Mouse (Mus musculus): ENCODE data around the gene Timm8a2. TPM values are rescaled to one million over a fixed set of nuclear protein-coding genes. Genes with fewer than 3 reads are reported as not detected.

Gene Timm8a2
- polyA plus RNA-seq, 1 experiment from 2014 or later: not detected

DNA sequence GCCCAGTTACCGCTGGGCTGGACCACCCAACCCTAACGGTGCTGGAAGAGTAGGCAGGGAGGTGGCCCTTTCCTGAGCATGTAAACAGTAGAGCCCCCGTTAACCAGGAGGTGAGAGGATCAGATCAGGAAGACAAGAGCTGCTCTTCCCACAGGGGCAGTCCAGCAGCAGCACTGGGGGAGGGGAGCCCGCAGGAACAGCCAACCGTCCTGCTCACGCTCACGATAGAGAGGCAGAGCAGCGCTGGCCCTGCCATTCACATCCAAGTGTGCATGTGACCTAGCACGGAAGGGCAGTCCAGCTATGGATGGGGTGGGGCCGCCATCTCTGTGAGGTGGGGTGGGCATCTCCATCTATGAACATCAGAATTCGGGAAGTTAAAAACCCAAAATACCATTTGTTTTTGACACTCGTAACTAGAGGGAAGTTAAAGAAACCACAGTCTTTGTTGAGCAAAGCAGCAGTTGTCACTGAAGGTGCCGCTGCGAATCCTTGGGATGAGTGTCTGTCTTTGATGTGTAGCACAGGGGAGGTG is 21.0 kb upstream of the Timm8a2 start:
- Histone ChIP-seq H3K27ac (no peak overlapping the region), H3K36me3 (peaks cover 54% of the 10 kb centered on the region), H3K27me3 (ENCODE audit: insufficient read depth, poor library complexity, severe bottlenecking) (no peaks in the 10 kb centered on the region), H3K9me3 (no peaks in the 10 kb centered on the region), H3K4me1 (replicated peaks) (0 out of 2 replicates have a peak, but pooled peaks cover 4% of the 10 kb centered on the region), H3K4me3 (no peak overlapping the region)
- 88% methylated on average over 14 of the region's 14 CpGs for WGBS
- no peak for DNase-seq (ENCODE audit: low spot score)

DNA sequence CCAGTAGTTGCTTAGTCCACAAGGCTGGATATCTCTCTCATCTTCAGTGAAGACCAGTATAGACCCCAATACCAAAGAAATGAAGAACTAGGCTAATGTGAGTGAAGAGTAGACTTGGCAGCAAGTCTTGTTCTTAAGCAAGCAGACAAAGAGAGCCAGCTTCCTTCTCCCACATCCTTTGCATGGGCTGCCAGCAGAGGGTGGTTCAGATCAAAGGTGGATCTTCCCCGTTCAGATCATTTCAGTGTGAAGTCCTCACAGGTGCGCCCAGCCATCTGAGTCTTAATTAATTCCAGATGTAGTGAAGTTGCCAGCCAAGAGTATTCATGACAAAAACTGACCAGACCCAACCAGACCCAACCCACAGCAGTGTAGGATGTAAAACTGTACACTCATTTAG is 16.5 kb upstream of the Timm8a2 start:
- Histone ChIP-seq H3K4me1 (replicated peaks) (0 out of 2 replicates have a peak, but pooled peaks cover under 1% of the 10 kb centered on the region), H3K36me3 (peaks cover 54% of the 10 kb centered on the region), H3K9me3 (no peaks in the 10 kb centered on the region), H3K4me3 (no peak overlapping the region), H3K27me3 (ENCODE audit: insufficient read depth, poor library complexity, severe bottlenecking) (no peaks in the 10 kb centered on the region), H3K27ac (no peak overlapping the region)
- WGBS: 75% methylated on average over 2 of the region's 2 CpGs
- DNase-seq (ENCODE audit: low spot score): no peak

DNA sequence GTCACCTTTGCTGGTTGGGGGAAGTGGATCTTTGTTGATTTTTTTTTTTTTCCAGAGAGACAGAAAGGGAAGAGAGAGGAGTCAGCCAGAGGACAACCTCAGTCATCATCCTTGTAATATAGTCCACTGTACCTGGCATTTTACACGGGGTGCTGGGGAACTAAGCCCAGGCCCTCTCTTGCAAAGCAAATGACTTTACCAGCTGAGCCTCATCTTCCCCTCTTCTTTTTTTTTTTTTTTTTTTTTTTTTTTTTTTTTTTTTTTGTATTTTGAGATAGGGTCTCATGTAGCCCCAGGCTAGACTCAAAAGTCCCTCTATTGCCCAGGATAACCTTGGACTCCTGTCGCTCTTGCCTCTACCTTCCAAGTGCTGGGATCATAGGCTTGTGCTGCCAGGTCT is 15.1 kb upstream of the Timm8a2 start:
- H3K4me3 ChIP-seq: no peak overlapping the region
- H3K36me3 ChIP-seq: peaks cover 48% of the 10 kb centered on the region
- WGBS: 90% methylated on average over 2 of the region's 2 CpGs
- no peaks in the 10 kb centered on the region for H3K9me3 ChIP-seq
- H3K4me1 ChIP-seq (replicated peaks): no peaks in the 10 kb centered on the region
- H3K27ac ChIP-seq: no peak overlapping the region
- DNase-seq (ENCODE audit: low spot score): no peak
- H3K27me3 ChIP-seq (ENCODE audit: insufficient read depth, poor library complexity, severe bottlenecking): no peaks in the 10 kb centered on the region

DNA sequence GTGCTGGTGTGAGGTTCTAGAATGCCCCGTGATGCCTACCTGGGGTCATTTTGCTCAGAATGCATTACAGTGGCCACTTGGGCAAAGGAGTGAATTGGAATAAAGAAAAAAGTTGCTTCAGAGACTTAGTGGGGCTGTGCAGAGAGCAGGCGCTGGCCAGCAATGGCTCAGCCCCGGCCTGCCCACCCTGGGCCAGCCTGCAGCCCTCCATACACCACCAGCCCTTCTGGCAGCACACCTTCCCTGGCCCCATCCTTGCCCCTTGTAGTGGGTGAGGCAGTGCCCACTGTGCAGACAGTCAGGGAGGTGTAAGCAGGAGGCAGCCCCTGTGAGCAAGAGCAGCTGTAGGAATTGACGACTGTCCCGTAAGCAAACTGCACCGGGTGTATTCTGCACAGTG is 13.9 kb upstream of the Timm8a2 start:
- Histone ChIP-seq H3K27ac (no peak overlapping the region), H3K27me3 (ENCODE audit: insufficient read depth, poor library complexity, severe bottlenecking) (no peaks in the 10 kb centered on the region), H3K4me3 (no peak overlapping the region), H3K36me3 (peaks cover 42% of the 10 kb centered on the region), H3K9me3 (no peaks in the 10 kb centered on the region), H3K4me1 (replicated peaks) (no peaks in the 10 kb centered on the region)
- no peak for DNase-seq (ENCODE audit: low spot score)
- 95% methylated on average over 6 of the region's 6 CpGs for WGBS

DNA sequence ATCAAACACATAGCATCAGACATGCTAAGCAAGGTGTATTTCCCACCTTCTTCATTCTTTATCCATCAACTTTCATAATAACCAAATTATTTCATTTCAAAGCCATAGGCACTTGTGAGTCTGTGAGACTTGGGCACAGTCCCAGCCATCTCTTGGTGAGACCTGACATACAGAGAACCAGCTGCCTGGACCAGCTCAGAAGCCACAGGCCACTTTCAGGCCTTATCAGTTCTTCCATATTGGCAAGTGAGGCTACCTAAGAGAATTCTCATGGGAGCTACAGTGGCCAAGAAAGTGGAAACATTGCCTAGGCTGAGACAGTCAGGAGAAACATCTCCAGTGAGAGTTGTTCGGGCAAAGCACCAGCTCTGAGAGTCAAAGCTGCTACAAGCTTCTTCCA is 11.4 kb upstream of the Timm8a2 start:
- no peaks in the 10 kb centered on the region for H3K9me3 ChIP-seq
- H3K4me3 ChIP-seq: no peak overlapping the region
- no peak for DNase-seq (ENCODE audit: low spot score)
- H3K36me3 ChIP-seq: peaks cover 39% of the 10 kb centered on the region
- no peak overlapping the region for H3K27ac ChIP-seq
- H3K27me3 ChIP-seq (ENCODE audit: insufficient read depth, poor library complexity, severe bottlenecking): no peaks in the 10 kb centered on the region
- 88% methylated on average over 1 of the region's 1 CpGs for WGBS
- no peaks in the 10 kb centered on the region for H3K4me1 ChIP-seq (replicated peaks)

DNA sequence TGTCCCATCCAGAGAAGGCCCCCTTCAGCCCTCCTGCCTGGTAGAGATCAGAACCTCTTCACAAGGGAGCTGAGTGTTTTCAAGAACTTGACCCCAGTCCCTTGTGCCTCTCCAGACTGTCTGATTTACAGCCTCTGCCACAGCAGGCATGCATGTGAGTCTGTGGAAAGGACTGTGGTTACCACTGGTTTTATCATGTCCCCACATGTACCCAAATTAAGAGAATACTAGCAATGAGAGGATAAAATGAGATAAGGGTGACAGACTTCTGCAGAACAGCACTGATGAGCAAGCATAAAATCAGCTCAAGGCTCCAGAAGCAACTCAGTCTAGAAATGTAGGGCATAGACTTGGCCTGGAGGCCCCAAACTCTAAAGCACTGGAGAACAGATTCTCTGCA is 10.5 kb upstream of the Timm8a2 start:
- H3K9me3 ChIP-seq: no peaks in the 10 kb centered on the region
- H3K27me3 ChIP-seq (ENCODE audit: insufficient read depth, poor library complexity, severe bottlenecking): no peaks in the 10 kb centered on the region
- no peaks in the 10 kb centered on the region for H3K4me1 ChIP-seq (replicated peaks)
- H3K36me3 ChIP-seq: peaks cover 36% of the 10 kb centered on the region
- no peak overlapping the region for H3K4me3 ChIP-seq
- DNase-seq (ENCODE audit: low spot score): no peak
- H3K27ac ChIP-seq: no peak overlapping the region

DNA sequence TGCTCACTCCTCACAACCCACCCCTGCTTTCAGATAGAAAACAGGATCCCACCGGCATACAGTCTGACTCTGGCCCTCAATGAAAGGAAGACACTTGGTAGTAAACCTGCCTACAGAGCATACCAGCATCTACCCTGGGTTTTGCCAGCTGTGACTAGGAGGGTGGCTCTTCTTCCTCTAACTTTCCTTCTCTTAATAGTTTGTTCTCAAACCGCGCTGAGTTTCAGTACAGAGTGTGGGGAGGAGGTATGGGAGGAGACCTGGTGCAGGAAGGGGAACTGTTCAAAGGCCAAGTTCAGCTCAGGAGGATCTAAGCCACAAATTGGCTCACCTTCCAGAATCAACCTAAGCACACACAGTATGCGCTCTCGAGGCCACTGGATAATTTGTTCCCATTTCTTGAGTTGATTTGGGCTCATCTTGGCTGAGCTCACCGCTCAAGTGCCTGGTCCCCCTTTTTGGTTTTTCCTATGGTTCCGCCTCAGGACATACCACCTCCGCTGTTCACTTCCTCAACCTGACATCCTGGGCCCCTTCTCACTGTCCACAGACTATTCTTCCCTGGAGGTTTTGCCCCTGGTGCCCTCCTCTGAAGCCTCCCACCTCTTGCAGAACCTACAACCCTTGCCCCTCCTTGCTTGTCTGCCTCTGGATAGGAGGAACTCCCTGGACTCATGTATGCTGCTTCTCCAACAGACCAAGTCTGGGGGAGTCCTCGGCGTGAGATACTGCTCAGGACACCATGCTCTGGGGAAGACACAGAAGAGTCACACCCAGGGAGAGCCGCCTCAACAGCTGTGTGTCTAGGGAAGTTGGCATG is 5.3 kb upstream of the Timm8a2 start:
- DNase-seq (ENCODE audit: low spot score): no peak
- H3K36me3 ChIP-seq: no peaks in the 10 kb centered on the region
- no peaks in the 10 kb centered on the region for H3K27me3 ChIP-seq (ENCODE audit: insufficient read depth, poor library complexity, severe bottlenecking)
- no peaks in the 10 kb centered on the region for H3K9me3 ChIP-seq
- H3K4me1 ChIP-seq (replicated peaks): no peaks in the 10 kb centered on the region
- no peak overlapping the region for H3K4me3 ChIP-seq
- H3K27ac ChIP-seq: no peak overlapping the region
- WGBS: 90% methylated on average over 11 of the region's 11 CpGs

DNA sequence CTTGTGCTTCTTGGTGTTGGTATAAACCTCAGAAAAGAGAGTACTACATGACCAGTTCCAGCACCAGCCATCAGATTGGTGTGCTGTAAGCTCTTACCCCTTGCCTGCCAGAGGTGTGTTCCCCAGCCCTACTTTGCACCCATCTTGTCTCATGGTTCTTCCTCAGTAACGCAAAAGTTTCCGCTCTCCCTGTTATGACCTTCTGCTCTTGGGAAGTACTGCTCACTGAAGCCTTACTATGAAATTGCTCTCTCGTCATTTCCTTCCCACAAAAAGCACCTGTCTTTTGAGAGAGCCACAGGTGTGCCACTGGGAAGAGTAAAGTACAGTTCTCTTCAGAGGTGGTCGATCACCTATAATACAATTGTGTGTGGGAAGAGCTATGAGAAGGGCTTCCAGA is 4.6 kb upstream of the Timm8a2 start:
- no peaks in the 10 kb centered on the region for H3K9me3 ChIP-seq
- DNase-seq (ENCODE audit: low spot score): no peak
- H3K36me3 ChIP-seq: no peaks in the 10 kb centered on the region
- H3K27ac ChIP-seq: no peak overlapping the region
- no peak overlapping the region for H3K4me3 ChIP-seq
- no peaks in the 10 kb centered on the region for H3K27me3 ChIP-seq (ENCODE audit: insufficient read depth, poor library complexity, severe bottlenecking)
- 90% methylated on average over 4 of the region's 4 CpGs for WGBS
- no peaks in the 10 kb centered on the region for H3K4me1 ChIP-seq (replicated peaks)

DNA sequence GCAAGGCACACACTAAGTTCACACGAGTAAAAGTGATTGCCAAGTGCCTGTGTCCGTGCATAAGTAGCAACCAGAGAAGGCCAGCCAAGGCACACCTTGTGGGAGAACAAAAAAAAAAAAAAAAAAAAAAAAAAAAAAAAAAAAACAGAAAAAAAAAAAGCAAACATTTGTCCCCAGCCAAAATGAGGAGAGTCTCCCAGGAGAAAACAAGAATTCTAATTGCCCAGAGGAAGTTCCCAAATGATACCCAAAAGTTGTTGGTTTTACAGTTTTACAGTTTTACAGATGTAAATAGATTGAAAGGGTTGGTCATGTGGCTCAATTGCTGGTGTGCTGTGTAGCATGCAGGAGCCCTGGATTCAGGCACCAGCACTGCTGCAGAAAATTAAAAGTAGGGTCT is 2.4 kb upstream of the Timm8a2 start:
- no peak for DNase-seq (ENCODE audit: low spot score)
- Histone ChIP-seq H3K36me3 (no peaks in the 10 kb centered on the region), H3K4me1 (replicated peaks) (no peaks in the 10 kb centered on the region), H3K4me3 (no peak overlapping the region), H3K9me3 (0 out of 2 replicates have a peak, but pooled peaks cover 3% of the 10 kb centered on the region), H3K27ac (no peak overlapping the region), H3K27me3 (ENCODE audit: insufficient read depth, poor library complexity, severe bottlenecking) (no peaks in the 10 kb centered on the region)
- WGBS: 83% methylated on average over 2 of the region's 2 CpGs

DNA sequence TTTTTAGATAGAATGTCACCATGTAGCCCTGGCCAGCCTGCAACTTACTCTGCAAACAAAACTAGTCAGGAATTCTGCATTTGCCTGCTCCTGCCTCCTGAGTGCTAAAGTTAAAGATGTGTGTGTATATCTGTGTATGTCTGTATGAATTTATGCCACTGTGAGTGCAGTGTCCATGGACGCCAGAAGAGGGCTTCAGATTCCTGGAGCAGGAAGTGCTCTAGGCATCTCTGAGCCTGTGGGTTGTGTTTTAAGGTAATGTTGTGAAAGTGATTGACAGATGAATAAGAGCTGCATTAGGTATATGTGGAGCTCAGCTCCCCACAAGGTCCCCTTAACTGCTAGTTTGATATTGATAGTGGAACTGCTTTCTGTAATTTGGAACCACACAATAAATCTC is 707 bp downstream of the Timm8a2 start:
- Histone ChIP-seq H3K4me3 (no peak overlapping the region), H3K27me3 (ENCODE audit: insufficient read depth, poor library complexity, severe bottlenecking) (no peaks in the 10 kb centered on the region), H3K27ac (no peak overlapping the region), H3K4me1 (replicated peaks) (no peaks in the 10 kb centered on the region), H3K36me3 (no peaks in the 10 kb centered on the region), H3K9me3 (0 out of 2 replicates have a peak, but pooled peaks cover 3% of the 10 kb centered on the region)
- no peak for DNase-seq (ENCODE audit: low spot score)
- WGBS: 79% methylated on average over 1 of the region's 1 CpGs

DNA sequence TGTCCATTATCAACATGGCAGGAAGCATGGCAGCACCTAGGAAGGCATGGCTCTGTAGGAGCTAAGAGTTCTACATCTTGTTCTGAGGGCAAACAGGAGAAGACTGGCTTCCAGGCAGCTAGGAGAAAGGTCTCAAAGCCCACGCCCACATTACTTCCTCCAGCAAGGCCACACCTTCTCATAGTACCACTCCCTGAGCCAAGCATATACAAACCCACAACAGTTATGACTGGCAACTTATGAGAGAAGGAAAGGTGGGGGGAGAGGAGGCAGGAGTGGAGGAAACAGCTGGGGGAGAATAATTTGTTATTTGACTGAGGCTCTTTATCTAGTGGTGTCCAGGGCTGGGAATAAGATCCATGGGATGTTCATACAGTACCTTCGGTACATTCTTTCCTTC is 1.4 kb downstream of the Timm8a2 start:
- Histone ChIP-seq H3K4me3 (no peak overlapping the region), H3K9me3 (0 out of 2 replicates have a peak, but pooled peaks cover 3% of the 10 kb centered on the region), H3K4me1 (replicated peaks) (no peaks in the 10 kb centered on the region), H3K27me3 (ENCODE audit: insufficient read depth, poor library complexity, severe bottlenecking) (no peaks in the 10 kb centered on the region), H3K27ac (no peak overlapping the region), H3K36me3 (no peaks in the 10 kb centered on the region)
- no peak for DNase-seq (ENCODE audit: low spot score)
- WGBS: 93% methylated on average over 2 of the region's 2 CpGs

DNA sequence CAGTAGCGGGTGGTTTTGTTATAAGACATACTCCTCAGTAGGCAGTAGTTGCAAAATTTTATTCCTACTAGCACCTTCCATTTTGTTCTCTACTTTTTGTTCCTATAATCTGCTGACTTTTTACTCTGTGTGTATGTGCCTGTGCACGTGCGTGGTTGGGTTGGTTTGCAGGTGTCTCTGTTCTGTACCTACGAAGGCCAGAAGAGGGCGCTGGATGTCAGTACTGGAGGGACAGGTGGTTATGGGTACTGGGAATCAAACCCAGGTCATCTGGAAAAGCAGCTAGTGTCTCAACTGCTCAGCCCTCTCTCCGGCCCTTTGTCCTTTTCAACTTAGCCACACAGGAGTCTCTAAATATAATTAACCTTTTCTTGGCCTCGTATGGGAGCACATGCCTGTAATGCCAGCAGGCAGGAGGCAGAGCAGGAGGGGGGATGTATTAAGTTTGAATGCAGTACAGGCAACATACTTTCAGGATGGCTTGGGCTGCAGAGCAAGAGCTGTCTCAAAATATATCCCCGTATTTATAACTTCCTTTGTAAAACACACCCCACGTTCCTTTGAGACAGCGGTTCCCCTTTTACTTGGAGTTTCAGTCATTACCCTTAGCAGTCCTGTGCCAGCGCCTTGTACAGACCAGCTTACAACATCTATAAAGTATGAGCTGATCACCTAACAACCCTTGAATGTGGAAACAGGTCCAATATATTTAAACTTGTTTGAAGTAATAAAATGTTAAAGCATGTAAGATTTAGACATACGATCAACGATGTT is 4.6 kb downstream of the Timm8a2 start:
- WGBS: 88% methylated on average over 13 of the region's 13 CpGs
- no peak overlapping the region for H3K4me3 ChIP-seq
- H3K36me3 ChIP-seq: no peaks in the 10 kb centered on the region
- no peaks in the 10 kb centered on the region for H3K27me3 ChIP-seq (ENCODE audit: insufficient read depth, poor library complexity, severe bottlenecking)
- no peaks in the 10 kb centered on the region for H3K4me1 ChIP-seq (replicated peaks)
- DNase-seq (ENCODE audit: low spot score): no peak
- H3K27ac ChIP-seq: no peak overlapping the region
- 0 out of 2 replicates have a peak, but pooled peaks cover 3% of the 10 kb centered on the region for H3K9me3 ChIP-seq

DNA sequence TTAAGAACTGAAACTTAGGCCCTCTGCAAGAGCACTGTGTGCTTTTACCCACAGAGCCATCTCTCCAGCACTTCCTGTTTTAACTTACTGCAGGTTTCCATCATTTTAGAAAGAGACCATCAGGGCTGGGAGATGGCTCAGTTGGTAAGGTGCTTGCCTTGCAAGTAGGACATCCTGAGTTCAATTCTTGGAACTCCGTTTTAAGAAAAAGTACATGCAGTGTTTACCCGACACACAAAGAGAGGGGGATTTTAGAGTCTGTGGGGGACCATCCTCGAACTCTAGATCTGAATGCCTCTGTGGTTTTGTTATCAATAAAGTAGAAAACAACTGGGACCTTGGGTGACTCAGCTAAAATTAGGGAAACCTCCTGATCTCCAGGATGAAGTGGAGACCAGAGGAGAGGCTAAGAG is 6.9 kb downstream of the Timm8a2 start:
- DNase-seq (ENCODE audit: low spot score): no peak
- no peaks in the 10 kb centered on the region for H3K36me3 ChIP-seq
- no peaks in the 10 kb centered on the region for H3K27me3 ChIP-seq (ENCODE audit: insufficient read depth, poor library complexity, severe bottlenecking)
- 90% methylated on average over 3 of the region's 3 CpGs for WGBS
- H3K27ac ChIP-seq: no peak overlapping the region
- H3K4me1 ChIP-seq (replicated peaks): no peaks in the 10 kb centered on the region
- H3K9me3 ChIP-seq: 0 out of 2 replicates have a peak, but pooled peaks cover 8% of the 10 kb centered on the region
- H3K4me3 ChIP-seq: no peak overlapping the region
